In genomic region chr4:135161441-135161840, GRCm38 (mm10) we compare ENCODE assay signal across 20 mouse cellular contexts. TPM values are rescaled to one million over a fixed set of nuclear protein-coding genes. Genes with fewer than 3 reads are reported as not detected.
DNase-seq lines count a peak whose midpoint lies in the region; TF ChIP-seq lines count a peak whose summit lies in the region.
"Had no signal": no experiment of that assay in that cellular context is flagged by ENCODE, and none has a peak within 500 bp of the region (broad histone marks: within the 10 kb centered on the region; RNA-seq: fewer than 3 reads in every experiment).

No protein-coding gene starts in this region.

- TF ChIP-seq EP300 in CH12.LX (IDR thresholded peaks at IDR 0.05; ENCODE audit: low read length): peak; percentile 71

- H3K9ac ChIP-seq in CH12.LX (ENCODE audit: insufficient read depth, low read depth): peak overlapping the region; percentile 75; the same call in 1 of the 2 replicates

- peak overlapping the region; percentile 96 for H3K27ac ChIP-seq in CH12.LX (ENCODE audit: insufficient read depth, low read depth)

- TF ChIP-seq RAD21 in CH12.LX (IDR thresholded peaks at IDR 0.05; ENCODE audit: low read depth, low read length): no peak; the same call in 1 of the 2 replicates

- TF ChIP-seq POLR2A in CH12.LX (IDR thresholded peaks at IDR 0.05; ENCODE audit: low read depth, low read length): no peak; the same call in 1 of the 2 replicates

- peaks cover 39 to 75% of the 10 kb centered on the region in 2 experiments for H3K36me3 ChIP-seq in CH12.LX (replicated peaks in 1 of 2; ENCODE audit: control insufficient read depth in 1 of 2, insufficient read depth in 1 of 2, low read length in 1 of 2)
- H3K36me3 ChIP-seq: G1E had no signal

- peaks cover 42% of the 10 kb centered on the region for H3K79me2 ChIP-seq in CH12.LX (replicated peaks; ENCODE audit: control insufficient read depth, extremely low read depth, insufficient read depth, poor library complexity, severe bottlenecking)

- TF ChIP-seq CTCF in CH12.LX (conservative IDR thresholded peaks at IDR 0.05 in 1 of 2, IDR thresholded peaks at IDR 0.05 in 1 of 2; ENCODE audit: low read depth in 2 of 2, low read length in 2 of 2): no peak

- in situ Hi-C loops in CH12.LX (cut with MboI; ENCODE audit: low pct_ligation_motif_present, low pct_unique_long_range_greater_than_20kb, low sequenced_read_pairs): no loop called here

- DNase-seq in CD4-positive helper T cell, adult 2 months (ENCODE audit: low read depth, low spot score): peak; percentile 77
- DNase-seq in CH12.LX (ENCODE audit: extremely low read depth): peak; percentile 87
- DNase-seq in induced T-regulatory cell, adult 2 months (ENCODE audit: low read depth): peak; percentile 43
- DNase-seq in kidney, adult 11 months: no peak
- DNase-seq in frontal cortex, postnatal 10 days (ENCODE audit: low spot score in 2 of 2): no peak
- DNase-seq in lung, postnatal 36 days: no peak
- DNase-seq: adrenal gland, adult 2 months; adrenal gland, adult 8-10 months; adrenal gland, postnatal 10 days; adrenal gland, postnatal 14 days; adrenal gland, postnatal 25 days; adrenal gland, postnatal 36 days; B cell, adult 2 months; cerebellum, adult 11 months; cerebellum, adult 11-12 months; cerebellum, adult 18-20 months; cerebellum, adult 2 months; cerebellum, adult 8-10 months had no signal

- no peaks in the 10 kb centered on the region for H3K27me3 ChIP-seq in CH12.LX (replicated peaks)
- H3K27me3 ChIP-seq: Patski had no signal

- H3K4me2 ChIP-seq in CH12.LX (ENCODE audit: insufficient read depth, low read depth, poor library complexity, severe bottlenecking): peak overlapping the region; percentile 72

- dilution Hi-C loops in CH12.LX (cut with MboI; ENCODE audit: extremely low pct_ligation_motif_present, extremely low pct_unique_long_range_greater_than_20kb, low sequenced_read_pairs): no loop called here

- H3K9me3 ChIP-seq in CH12.LX (replicated peaks; ENCODE audit: low read length): no peaks in the 10 kb centered on the region

- H3K4me1 ChIP-seq in CH12.LX (ENCODE audit: control insufficient read depth in 1 of 2, insufficient read depth in 2 of 2): peaks cover 15 to 74% of the 10 kb centered on the region in 2 experiments

- no peak overlapping the region for H3K4me3 ChIP-seq in CH12.LX (replicated peaks in 1 of 3; ENCODE audit: low read depth in 2 of 3, low read length in 2 of 3, poor library complexity in 1 of 3)

TF ChIP-seq in CH12.LX, 34 proteins besides CTCF, POLR2A, EP300 and RAD21:
- peak; percentile 73; the same call in 1 of the 2 replicates for TF ChIP-seq MEF2A (IDR thresholded peaks at IDR 0.05; ENCODE audit: borderline replicate concordance, low read depth, low read length)
- TF ChIP-seq CHD1 (IDR thresholded peaks at IDR 0.05; ENCODE audit: low read depth, low read length): no peak
- peak; percentile 92 for TF ChIP-seq SIN3A (IDR thresholded peaks at IDR 0.05; ENCODE audit: low read length)
- no peak for TF ChIP-seq USF1 (IDR thresholded peaks at IDR 0.05; ENCODE audit: low read depth, low read length)
- no peak for TF ChIP-seq TBP (conservative IDR thresholded peaks at IDR 0.05; ENCODE audit: low read depth, low read length)
- peak; percentile 65; the same call in 1 of the 2 replicates for TF ChIP-seq JUN (IDR thresholded peaks at IDR 0.05; ENCODE audit: insufficient read depth, low read depth, low read length)
- TF ChIP-seq GABPA (IDR thresholded peaks at IDR 0.05; ENCODE audit: insufficient replicate concordance, low read depth, low read length): peak; percentile 48; the same call in 1 of the 2 replicates
- peak; percentile 45; the same call in 1 of the 2 replicates for TF ChIP-seq ELF1 (IDR thresholded peaks at IDR 0.05; ENCODE audit: low read depth, low read length)
- 0 out of 2 replicates have a peak, but pooled peaks have one; percentile 25 for TF ChIP-seq MYC (IDR thresholded peaks at IDR 0.05; ENCODE audit: low read depth, low read length)
- no peak for TF ChIP-seq E2F4 (IDR thresholded peaks at IDR 0.05; ENCODE audit: insufficient replicate concordance, low read depth, low read length)
- TF ChIP-seq HCFC1 (IDR thresholded peaks at IDR 0.05; ENCODE audit: low read depth, low read length): 0 out of 2 replicates have a peak, but pooled peaks have one; percentile 20
- no peak; the same call in 1 of the 2 replicates for TF ChIP-seq ZNF384 (IDR thresholded peaks at IDR 0.05; ENCODE audit: low read depth, low read length)
- no peak for TF ChIP-seq USF2 (conservative IDR thresholded peaks at IDR 0.05; ENCODE audit: low read depth, low read length)
- peak; percentile 70; the same call in 1 of the 2 replicates for TF ChIP-seq TCF12 (IDR thresholded peaks at IDR 0.05; ENCODE audit: low read depth, low read length)
- TF ChIP-seq MAFK (IDR thresholded peaks at IDR 0.05; ENCODE audit: insufficient replicate concordance, low read length): 0 out of 2 replicates have a peak, but pooled peaks have one; percentile 2
- TF ChIP-seq ETS1 (conservative IDR thresholded peaks at IDR 0.05; ENCODE audit: low read depth, low read length): peak; percentile 92
- TF ChIP-seq IRF4 (IDR thresholded peaks at IDR 0.05; ENCODE audit: low read depth, low read length): peak; percentile 57
- peak; percentile 75 for TF ChIP-seq BHLHE40 (IDR thresholded peaks at IDR 0.05; ENCODE audit: low read depth, low read length)
- TF ChIP-seq ZMIZ1 (IDR thresholded peaks at IDR 0.05; ENCODE audit: low read depth, low read length): peak; percentile 58; the same call in 1 of the 2 replicates
- TF ChIP-seq MAX (IDR thresholded peaks at IDR 0.05; ENCODE audit: low read length): 0 out of 2 replicates have a peak, but pooled peaks have one; percentile 22
- peak; percentile 59 for TF ChIP-seq MXI1 (IDR thresholded peaks at IDR 0.05; ENCODE audit: low read depth, low read length)
- TF ChIP-seq KAT2A (IDR thresholded peaks at IDR 0.05; ENCODE audit: insufficient replicate concordance, low read length): no peak
- TF ChIP-seq JUND (conservative IDR thresholded peaks at IDR 0.05; ENCODE audit: low read depth, low read length): peak; percentile 68
- TF ChIP-seq ZC3H11A (IDR thresholded peaks at IDR 0.05; ENCODE audit: low read depth, low read length): no peak
- no peak for TF ChIP-seq NRF1 (IDR thresholded peaks at IDR 0.05; ENCODE audit: low read depth, low read length)
- TF ChIP-seq UBTF (IDR thresholded peaks at IDR 0.05; ENCODE audit: low read depth, low read length): 0 out of 2 replicates have a peak, but pooled peaks have one; percentile 63
- TF ChIP-seq NELFE (IDR thresholded peaks at IDR 0.05; ENCODE audit: low read depth, low read length): no peak
- no peak for TF ChIP-seq ZKSCAN1 (IDR thresholded peaks at IDR 0.05; ENCODE audit: borderline replicate concordance, low read depth, low read length)
- TF ChIP-seq POLR2AphosphoS2 (IDR thresholded peaks at IDR 0.05; ENCODE audit: low read depth, low read length): no peak
- no peak for TF ChIP-seq PAX5 (IDR thresholded peaks at IDR 0.05; ENCODE audit: low read length)
- TF ChIP-seq CHD2 (IDR thresholded peaks at IDR 0.05; ENCODE audit: low read length): 0 out of 2 replicates have a peak, but pooled peaks have one; percentile 38
- 0 out of 2 replicates have a peak, but pooled peaks have one; percentile 74 for TF ChIP-seq MAZ (IDR thresholded peaks at IDR 0.05; ENCODE audit: low read depth, low read length)
- no peak for TF ChIP-seq RCOR1 (conservative IDR thresholded peaks at IDR 0.05; ENCODE audit: low read depth, low read length)
- peak; percentile 5; the same call in 1 of the 2 replicates for TF ChIP-seq SMC3 (IDR thresholded peaks at IDR 0.05; ENCODE audit: low read depth, low read length)
TF ChIP-seq in CH12.LX: peak in this region for 20.

RNA-seq across cellular contexts. Expression of gene Runx3, which starts 41.0 kb away (rescaled TPM):
- total RNA-seq in CH12.LX (2012; rRNA removed) (13.7 and 19.7 TPM in 2 replicates), CH12.LX (2014; rRNA removed) (2.4 and 5.0 TPM in 2 replicates)
- 48.0 and 61.1 TPM in 2 replicates for polyA plus RNA-seq in CH12.LX (2012; ENCODE audit: insufficient read length, low read depth)
- polyA plus RNA-seq: cerebellum, adult 2 months had no signal

Comparison
In these comparisons a context has a peak if more than half of its experiments do, and no peak if none do; other contexts are left out.
1. DNase-seq: peak in CD4-positive helper T cell, adult 2 months (single experiment), CH12.LX (single experiment) and induced T-regulatory cell, adult 2 months (single experiment); none in kidney, adult 11 months (single experiment), frontal cortex, postnatal 10 days (0 of 2) and lung, postnatal 36 days (single experiment).